Mouse (Mus musculus): ENCODE measurements around the gene Fignl2.

DNA sequence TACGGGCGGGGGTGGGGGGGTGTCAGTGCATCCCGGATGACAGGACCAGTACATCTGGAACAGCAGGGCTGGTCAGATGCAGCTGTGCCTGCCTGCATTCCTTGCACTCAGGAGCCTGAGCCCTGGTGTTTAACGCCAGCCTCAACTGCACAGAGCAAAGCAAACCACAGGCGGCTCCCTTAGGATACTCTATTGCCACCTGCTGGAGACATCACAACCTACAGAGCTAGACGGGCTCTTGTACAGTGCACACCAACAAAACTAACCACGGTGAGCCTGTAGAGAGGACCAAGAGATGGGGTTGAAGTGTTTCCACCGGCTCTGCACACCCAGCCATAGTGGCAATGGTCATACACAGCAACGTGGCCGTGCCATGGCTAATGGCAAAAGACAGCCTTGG is 22.1 kb downstream of the Fignl2 start:
- no peak for TF ChIP-seq POLR2A (IDR thresholded peaks at IDR 0.05; ENCODE audit: extremely low read depth, insufficient read depth, low read length)
- TF ChIP-seq CTCF (IDR thresholded peaks at IDR 0.05; ENCODE audit: low read depth, low read length) = peak; percentile 32

Data from liver, adult 2 months (tissue).